Mouse (Mus musculus) T-cell, adult 2 months (primary cell): ENCODE measurements at regions not wholly inside any gene's neighbourhood (a gene's known extent, or its start where the extent isn't known, plus 50 kb on each side); places are given as distances from the start of the nearest gene placed in this dataset.

Experiments used
- DNase-seq: peaks from one replicate; pipeline ENCODE4 v3.0.0; 2022; ENCODE audit warnings: low spot score

- no peak for DNase-seq
Measured at GRCm38 (mm10) chr1:125156093-125156492, 279.4 kb downstream of the Actr3 start.

DNA sequence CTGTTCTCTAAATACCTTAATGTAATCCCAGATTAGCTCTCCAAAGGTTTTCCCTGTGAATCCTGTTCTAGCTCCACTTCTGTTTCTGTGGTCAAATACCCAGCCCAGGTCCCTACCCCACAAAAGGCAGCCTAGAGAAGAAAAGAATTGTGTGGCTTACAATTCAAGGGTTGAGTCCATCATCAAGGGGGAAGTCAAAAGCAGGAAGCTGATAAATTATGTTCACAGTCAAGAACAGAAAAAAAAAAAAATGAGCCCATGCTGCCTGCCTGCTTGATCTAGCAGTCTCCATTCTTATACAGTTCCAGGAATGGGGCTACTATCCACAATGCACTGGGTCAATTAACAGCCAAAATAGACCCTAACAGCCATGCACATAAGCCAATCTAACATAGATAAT lies 285.7 kb downstream of the Actr3 start:
- no peak for DNase-seq

- no peak for DNase-seq
Measured at GRCm38 (mm10) chr1:125123861-125124260, 311.7 kb downstream of the Actr3 start.

GRCm38 (mm10) chr1:125100596-125100995 lies 334.9 kb downstream of the Actr3 start:
- no peak for DNase-seq

GRCm38 (mm10) chr1:125084906-125085305 lies 350.6 kb downstream of the Actr3 start:
- no peak for DNase-seq

GRCm38 (mm10) chr1:125039572-125040326 lies 395.8 kb downstream of the Actr3 start:
- DNase-seq: no peak

DNA sequence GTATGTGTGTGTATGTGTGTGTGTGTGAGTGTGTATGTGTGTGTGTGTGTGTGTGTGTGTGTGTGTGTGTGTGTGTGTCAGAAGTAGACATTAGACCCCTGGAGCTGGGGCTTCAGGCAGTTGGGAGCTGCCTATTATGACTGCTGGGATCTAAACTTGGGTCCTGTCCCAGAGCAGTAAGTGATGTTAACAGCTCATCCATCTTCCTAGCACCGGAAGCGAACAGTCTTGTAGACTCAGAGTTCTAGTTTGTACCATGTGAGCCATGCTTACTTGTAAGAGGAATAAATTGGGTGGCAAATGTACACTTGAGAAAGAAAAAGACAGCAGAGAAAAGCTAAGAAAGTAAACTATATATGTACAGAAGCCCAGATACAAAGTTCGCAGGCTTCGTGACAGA lies 422.2 kb downstream of the Actr3 start:
- DNase-seq: no peak

- no peak for DNase-seq
Measured at GRCm38 (mm10) chr1:125011893-125012292, 423.6 kb downstream of the Actr3 start.

GRCm38 (mm10) chr1:124997577-124997976 lies 437.9 kb downstream of the Actr3 start:
- DNase-seq: no peak

GRCm38 (mm10) chr1:124950849-124951248 lies 484.7 kb downstream of the Actr3 start:
- DNase-seq: no peak

GRCm38 (mm10) chr1:124904373-124904772 lies 531.2 kb downstream of the Actr3 start:
- DNase-seq: no peak

- no peak for DNase-seq
Measured at GRCm38 (mm10) chr1:124871148-124871547, 564.4 kb downstream of the Actr3 start.

- DNase-seq: no peak
Measured at GRCm38 (mm10) chr1:124866248-124866647, 569.3 kb downstream of the Actr3 start.

DNA sequence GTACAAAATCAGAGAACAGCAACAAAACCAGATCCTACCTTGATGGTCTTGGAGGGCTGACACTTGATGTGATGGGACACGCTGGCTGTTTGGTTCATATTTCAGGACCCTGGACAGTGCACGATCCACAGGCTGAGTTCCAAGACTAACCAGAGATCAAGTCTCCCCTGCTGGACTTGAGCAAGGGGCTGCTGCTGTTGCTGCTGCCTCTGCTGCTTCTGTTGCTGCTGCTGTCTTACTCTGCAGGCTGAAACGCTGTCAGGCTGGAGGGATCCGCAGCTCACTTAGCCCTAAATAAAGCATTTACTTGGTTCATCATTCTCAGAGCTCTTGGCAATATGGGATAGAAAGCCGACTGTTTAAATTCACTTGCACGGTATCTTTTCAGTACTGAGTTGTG lies 589.8 kb downstream of the Actr3 start:
- DNase-seq: no peak

GRCm38 (mm10) chr1:124825717-124826116 lies 609.8 kb downstream of the Actr3 start:
- no peak for DNase-seq

DNA sequence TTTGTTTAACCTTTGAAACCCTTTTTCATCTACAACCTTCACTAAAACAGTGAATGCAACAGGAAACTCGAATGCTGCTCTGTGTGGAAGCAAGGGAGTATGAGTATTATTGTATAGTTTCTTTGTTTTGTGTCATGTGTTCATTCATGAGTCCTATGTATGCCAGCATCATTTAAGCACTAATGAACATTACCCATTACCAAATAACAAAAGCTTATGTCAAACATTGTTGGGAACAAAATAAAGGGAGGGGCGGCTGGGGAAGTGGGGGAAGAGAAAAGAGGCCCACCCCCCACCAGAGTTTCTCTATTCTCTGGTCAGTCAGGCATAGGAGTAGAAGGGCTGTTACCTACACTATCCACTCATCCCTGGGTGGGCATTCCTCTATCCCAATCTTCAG lies 642.5 kb downstream of the Actr3 start:
- DNase-seq: no peak

GRCm38 (mm10) chr1:124790646-124791045 lies 644.9 kb downstream of the Actr3 start:
- no peak for DNase-seq

DNA sequence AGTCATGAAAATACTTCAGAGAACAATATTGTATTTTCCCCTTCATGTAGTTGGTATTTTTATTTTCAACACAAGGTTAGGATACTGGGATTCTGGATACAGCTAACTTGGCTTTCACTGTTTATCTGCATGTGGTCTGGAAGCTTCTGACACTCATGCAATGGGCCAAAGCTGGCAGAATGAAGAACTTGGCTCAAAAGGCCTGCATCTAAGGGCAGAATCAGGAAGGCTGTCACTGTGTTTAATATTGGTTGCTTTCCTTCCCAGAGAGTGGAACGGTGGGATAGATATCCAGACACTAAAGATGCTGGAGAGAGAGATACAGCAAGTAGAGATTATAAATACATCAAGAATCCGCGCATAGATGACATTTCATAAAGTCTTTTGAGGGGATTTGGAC lies 645.4 kb downstream of the Actr3 start:
- DNase-seq: no peak

DNA sequence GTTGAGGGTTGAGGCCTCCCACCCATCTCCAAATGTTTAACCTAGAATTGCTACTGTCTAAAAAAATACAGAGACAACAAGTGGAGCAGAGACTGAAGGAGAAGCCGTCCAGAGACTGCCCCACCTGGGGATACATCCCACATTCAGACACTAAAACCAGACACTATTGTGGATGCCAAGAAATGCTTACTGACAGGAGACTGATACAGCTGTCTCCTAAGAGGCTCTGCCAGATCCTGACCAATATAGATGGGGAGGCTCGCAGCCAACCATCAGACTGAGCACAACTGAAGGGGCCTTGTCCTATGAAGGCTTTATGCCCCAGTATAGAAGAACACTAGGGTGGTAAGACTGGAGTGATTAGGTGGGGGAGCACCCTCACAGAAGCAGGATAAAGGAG lies 652.5 kb downstream of the Actr3 start:
- DNase-seq: no peak

DNA sequence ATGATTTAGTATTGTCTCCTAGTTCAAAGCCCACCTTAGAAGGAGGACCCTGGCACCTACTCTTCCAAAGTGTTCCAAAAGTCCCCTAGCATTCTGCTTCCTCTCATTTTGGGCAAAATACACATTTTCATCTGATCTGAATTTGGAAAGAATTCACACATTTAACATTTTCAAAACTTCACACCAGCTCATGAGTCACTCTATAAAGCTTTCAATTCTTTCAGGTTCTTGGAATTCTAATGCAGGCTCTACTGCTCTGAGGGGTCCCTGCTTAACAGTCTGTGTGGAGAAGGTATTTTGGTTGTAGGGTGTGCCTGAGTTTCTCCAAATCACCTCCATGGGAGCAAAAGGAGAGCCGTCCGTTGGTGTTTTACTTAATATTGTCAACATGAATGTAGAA lies 657.8 kb downstream of the Actr3 start:
- DNase-seq: no peak

GRCm38 (mm10) chr1:124756721-124757120 lies 678.8 kb downstream of the Actr3 start:
- no peak for DNase-seq

- DNase-seq: no peak
Measured at GRCm38 (mm10) chr1:124739777-124740176, 694.4 kb upstream of the Dpp10 start.

GRCm38 (mm10) chr1:124730364-124730763 lies 685.0 kb upstream of the Dpp10 start:
- no peak for DNase-seq

- DNase-seq: no peak
Measured at GRCm38 (mm10) chr1:124718065-124718464, 672.7 kb upstream of the Dpp10 start.
